Mouse (Mus musculus): ENCODE measurements around the gene Ube3b. TPM values are rescaled to one million over a fixed set of nuclear protein-coding genes. Genes with fewer than 3 reads are reported as not detected.

Ube3b gene
- polyA plus RNA-seq (2015; fragmentation: Nextera tagmentation; extraction: Ambion mirVana): 41.4 and 43.4 TPM in 2 replicates

DNA sequence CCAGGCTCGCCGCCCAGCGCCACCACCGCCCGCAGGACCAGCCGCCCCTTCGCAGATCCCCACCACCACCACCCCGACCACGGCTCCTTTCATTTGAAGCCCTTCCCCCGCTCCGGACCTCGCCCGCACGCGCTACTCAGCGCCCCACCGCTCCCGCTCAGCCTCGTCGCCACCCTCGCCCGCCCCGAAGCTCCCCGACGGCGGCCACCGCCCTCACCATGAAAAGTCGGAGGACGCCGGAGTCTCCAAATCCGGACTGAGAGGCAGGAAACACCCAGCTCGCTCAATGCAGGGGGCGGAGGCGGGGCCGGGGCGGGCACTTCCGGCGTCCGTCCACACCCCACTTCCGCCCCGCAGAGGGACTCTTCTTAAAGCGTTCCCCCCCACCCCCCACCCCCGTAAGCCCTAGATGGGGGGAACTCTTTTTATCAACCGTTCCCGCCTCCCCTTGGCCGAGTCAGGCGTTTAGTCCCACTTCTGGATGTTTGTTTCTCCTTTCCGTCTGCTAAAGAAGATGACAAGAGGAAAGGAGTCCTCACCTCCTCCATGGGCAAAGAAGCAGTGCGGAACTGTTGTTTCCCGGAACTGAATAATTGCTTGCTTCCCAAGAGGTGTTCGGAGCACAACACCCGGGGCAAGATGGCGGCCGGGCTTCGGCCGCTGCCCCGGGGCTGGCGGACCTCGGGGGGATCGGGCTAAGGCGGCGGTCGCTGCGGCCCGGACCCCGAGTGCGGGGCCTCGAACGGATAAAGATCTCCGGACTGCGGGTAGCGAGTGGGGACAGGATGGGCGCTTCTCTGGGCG is at the start of gene Ube3b, which contains the start of gene Kctd10:
Ube3b (plus strand) TSS at position 399 of the 804 bp plus-strand sequence.
Kctd10 (minus strand) TSS at position 300 of the 804 bp plus-strand sequence.
- peak; percentile 84 for ATAC-seq (ENCODE audit: insufficient number of reproducible peaks, insufficient read depth, low FRiP score, low TSS enrichment, low read depth)
- peak within 1 kb of the TSS; percentile 95 for H3K9ac ChIP-seq
- no peaks in the 10 kb centered on the region for H3K27me3 ChIP-seq
- H3K4me1 ChIP-seq: peaks cover 57% of the 10 kb centered on the region
- H3K9me3 ChIP-seq: no peaks in the 10 kb centered on the region
- peaks cover 14% of the 10 kb centered on the region for H3K36me3 ChIP-seq
- peak within 1 kb of the TSS; percentile 90 for H3K4me3 ChIP-seq
- H3K4me2 ChIP-seq: peak within 1 kb of the TSS; percentile 90
- H3K27ac ChIP-seq: peak within 1 kb of the TSS; percentile 92
- WGBS: 1% methylated on average over 74 of the region's 74 CpGs

DNA sequence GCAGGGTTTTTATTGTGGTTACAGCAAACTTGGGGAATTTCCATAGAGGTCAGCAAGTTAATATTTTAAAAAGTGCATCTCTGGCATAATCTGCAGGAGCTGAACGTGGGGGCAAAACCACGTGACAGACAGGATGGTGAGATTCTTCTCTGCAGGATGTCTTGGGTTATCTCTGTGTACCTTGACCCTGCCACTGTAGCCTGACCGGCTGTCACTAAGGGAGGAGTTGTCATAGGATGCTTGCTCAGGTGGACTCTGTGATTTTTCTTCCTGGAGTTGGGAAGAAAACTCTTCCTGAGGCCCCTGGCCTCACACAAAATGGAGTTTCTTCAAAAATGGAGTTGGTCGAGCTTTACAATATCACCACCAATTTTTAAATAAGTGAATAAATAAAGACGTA is 37.4 kb upstream of the Ube3b start:
- Histone ChIP-seq H3K9ac (no peak overlapping the region), H3K4me1 (0 out of 2 replicates have a peak, but pooled peaks cover 6% of the 10 kb centered on the region), H3K4me3 (no peak overlapping the region), H3K27ac (no peak overlapping the region), H3K4me2 (no peak overlapping the region), H3K27me3 (no peaks in the 10 kb centered on the region), H3K36me3 (no peaks in the 10 kb centered on the region), H3K9me3 (no peaks in the 10 kb centered on the region)
- 82% methylated on average over 5 of the region's 5 CpGs for WGBS
- no peak for ATAC-seq (ENCODE audit: insufficient number of reproducible peaks, insufficient read depth, low FRiP score, low TSS enrichment, low read depth)

DNA sequence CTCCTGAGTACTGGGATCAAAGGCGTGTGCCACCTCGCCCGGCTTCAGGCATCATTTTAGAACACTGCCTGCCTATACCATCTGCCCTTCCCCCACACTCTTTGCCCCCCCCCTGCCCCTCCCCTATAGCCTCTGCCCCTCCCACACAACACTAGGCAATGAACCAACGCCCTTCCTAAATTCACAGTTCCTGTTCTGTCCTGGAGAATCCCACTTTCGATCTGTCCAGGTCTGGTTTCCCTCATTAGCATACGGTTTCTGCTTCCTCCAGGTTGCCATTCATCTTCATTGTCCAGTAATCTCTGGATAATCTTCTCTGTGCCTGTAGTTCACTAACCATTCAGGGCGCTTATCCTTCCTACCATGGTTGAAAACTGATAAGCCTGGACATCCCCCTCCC is 36.8 kb upstream of the Ube3b start:
- H3K4me2 ChIP-seq: no peak overlapping the region
- H3K27ac ChIP-seq: no peak overlapping the region
- H3K9ac ChIP-seq: no peak overlapping the region
- H3K27me3 ChIP-seq: no peaks in the 10 kb centered on the region
- 87% methylated on average over 7 of the region's 7 CpGs for WGBS
- ATAC-seq (ENCODE audit: insufficient number of reproducible peaks, insufficient read depth, low FRiP score, low TSS enrichment, low read depth): no peak
- H3K9me3 ChIP-seq: no peaks in the 10 kb centered on the region
- no peaks in the 10 kb centered on the region for H3K36me3 ChIP-seq
- 0 out of 2 replicates have a peak, but pooled peaks cover 6% of the 10 kb centered on the region for H3K4me1 ChIP-seq
- H3K4me3 ChIP-seq: no peak overlapping the region

DNA sequence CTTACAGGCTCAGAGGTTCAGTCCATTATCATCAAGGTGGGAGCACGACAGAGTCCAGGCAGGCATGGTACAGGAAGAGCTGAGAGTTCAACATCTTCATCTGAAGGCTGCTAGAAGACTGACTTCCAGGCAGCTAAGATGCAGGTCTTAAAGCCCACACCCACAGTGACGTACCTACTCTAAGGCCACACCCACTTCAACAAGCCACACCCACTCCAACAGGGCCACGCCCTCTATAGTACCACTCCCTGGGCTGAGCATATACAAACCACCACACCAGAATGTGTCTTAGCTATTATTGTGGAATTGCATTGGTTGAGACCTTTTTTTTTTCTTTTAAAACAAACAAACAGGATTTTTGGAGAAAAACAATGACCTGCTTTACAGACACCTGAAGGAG is 34.9 kb upstream of the Ube3b start:
- H3K27me3 ChIP-seq: no peaks in the 10 kb centered on the region
- no peak overlapping the region for H3K4me3 ChIP-seq
- no peaks in the 10 kb centered on the region for H3K36me3 ChIP-seq
- H3K27ac ChIP-seq: no peak overlapping the region
- no peaks in the 10 kb centered on the region for H3K9me3 ChIP-seq
- ATAC-seq (ENCODE audit: insufficient number of reproducible peaks, insufficient read depth, low FRiP score, low TSS enrichment, low read depth): no peak
- 56% methylated on average over 3 of the region's 3 CpGs for WGBS
- no peak overlapping the region for H3K4me2 ChIP-seq
- H3K9ac ChIP-seq: no peak overlapping the region
- 0 out of 2 replicates have a peak, but pooled peaks cover 6% of the 10 kb centered on the region for H3K4me1 ChIP-seq

DNA sequence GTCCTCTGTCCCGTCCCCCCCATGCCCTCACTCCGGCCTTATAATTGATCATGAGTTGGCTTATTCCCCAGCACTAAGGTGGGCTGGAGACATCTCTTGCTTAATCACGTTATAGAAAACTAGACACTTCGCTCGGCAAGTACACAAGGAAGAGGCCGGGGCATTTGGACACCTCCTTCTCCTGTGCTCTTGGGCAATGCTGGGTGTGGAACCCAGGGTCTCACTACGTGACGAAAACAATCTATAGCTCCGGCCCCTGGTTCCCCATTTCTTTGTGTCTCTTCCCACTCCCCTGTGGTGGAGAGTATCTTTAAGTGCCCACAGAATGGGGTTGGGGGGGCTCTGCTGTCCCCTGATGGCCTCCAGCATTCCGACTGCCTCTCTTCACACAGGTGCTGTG is 33.4 kb upstream of the Ube3b start:
- no peak for ATAC-seq (ENCODE audit: insufficient number of reproducible peaks, insufficient read depth, low FRiP score, low TSS enrichment, low read depth)
- Histone ChIP-seq H3K4me1 (0 out of 2 replicates have a peak, but pooled peaks cover 10% of the 10 kb centered on the region), H3K27ac (no peak overlapping the region), H3K9ac (no peak overlapping the region), H3K9me3 (no peaks in the 10 kb centered on the region), H3K27me3 (no peaks in the 10 kb centered on the region), H3K4me2 (no peak overlapping the region), H3K36me3 (no peaks in the 10 kb centered on the region), H3K4me3 (no peak overlapping the region)
- 80% methylated on average over 10 of the region's 10 CpGs for WGBS

DNA sequence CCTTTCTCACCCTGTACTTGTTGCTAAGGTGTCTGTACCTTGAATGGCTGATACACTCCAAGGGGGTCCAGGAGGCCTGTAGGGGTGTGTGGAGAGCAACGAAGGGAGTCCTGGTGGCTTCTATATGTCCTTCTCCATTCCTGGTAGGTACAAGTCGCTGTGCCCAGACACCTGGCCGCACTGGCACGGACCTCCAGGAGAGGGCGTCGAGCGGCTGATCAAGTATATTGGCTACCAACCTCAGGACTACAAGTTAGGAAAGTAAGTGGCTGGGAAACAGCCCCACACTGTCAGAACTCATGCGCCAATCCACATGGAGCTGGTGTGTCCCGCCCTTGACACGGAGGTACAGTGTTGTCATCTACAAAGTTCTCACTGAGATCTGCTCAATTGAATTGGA is 28.9 kb upstream of the Ube3b start:
- Histone ChIP-seq H3K9ac (no peak overlapping the region), H3K4me1 (peaks cover 14% of the 10 kb centered on the region), H3K4me2 (no peak overlapping the region), H3K4me3 (no peak overlapping the region), H3K9me3 (no peaks in the 10 kb centered on the region), H3K36me3 (no peaks in the 10 kb centered on the region), H3K27ac (no peak overlapping the region), H3K27me3 (no peaks in the 10 kb centered on the region)
- WGBS: 64% methylated on average over 10 of the region's 10 CpGs
- no peak for ATAC-seq (ENCODE audit: insufficient number of reproducible peaks, insufficient read depth, low FRiP score, low TSS enrichment, low read depth)

DNA sequence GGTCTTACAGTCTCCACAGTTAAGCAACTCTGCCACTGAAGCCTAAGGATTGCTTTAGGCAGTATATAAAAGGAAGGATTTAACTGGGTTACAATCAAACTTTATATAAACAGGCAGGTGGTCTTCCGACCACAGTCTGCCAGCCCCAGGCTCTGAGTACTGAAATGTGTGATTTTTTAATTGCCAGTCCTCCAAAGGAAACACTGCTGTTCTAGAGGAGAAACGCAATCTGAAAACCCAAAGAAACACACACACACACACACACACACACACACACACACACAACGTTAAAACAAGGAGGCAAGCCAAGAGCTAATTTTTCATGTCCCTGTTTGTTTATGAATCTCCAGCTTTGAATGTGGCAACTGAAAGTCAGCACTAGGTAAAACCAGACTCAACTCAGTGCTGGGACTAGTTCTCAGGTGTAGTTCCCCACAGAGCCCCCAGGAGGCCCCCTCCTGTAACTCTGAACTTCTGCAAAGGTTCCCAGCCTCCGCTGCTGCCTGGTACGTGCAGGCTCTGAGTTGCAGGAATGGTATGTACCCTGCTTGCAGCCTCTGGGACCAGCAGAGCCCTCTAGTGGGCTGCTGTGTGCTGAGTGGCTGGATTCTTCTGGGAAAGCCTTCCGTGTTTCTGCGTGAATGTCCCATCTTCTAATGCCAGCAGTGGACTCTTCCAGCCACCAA is 24.0 kb upstream of the Ube3b start:
- Histone ChIP-seq H3K4me3 (0 out of 2 replicates have a peak overlapping the region, but pooled peaks have one; percentile 5), H3K9me3 (no peaks in the 10 kb centered on the region), H3K4me2 (peak overlapping the region; percentile 44), H3K27ac (peak overlapping the region; percentile 83), H3K9ac (peak overlapping the region; percentile 49), H3K36me3 (peaks cover 27% of the 10 kb centered on the region), H3K27me3 (no peaks in the 10 kb centered on the region), H3K4me1 (peaks cover 23% of the 10 kb centered on the region)
- ATAC-seq (ENCODE audit: insufficient number of reproducible peaks, insufficient read depth, low FRiP score, low TSS enrichment, low read depth): no peak; the same call in 1 of the 2 replicates
- 20% methylated on average over 7 of the region's 7 CpGs for WGBS

DNA sequence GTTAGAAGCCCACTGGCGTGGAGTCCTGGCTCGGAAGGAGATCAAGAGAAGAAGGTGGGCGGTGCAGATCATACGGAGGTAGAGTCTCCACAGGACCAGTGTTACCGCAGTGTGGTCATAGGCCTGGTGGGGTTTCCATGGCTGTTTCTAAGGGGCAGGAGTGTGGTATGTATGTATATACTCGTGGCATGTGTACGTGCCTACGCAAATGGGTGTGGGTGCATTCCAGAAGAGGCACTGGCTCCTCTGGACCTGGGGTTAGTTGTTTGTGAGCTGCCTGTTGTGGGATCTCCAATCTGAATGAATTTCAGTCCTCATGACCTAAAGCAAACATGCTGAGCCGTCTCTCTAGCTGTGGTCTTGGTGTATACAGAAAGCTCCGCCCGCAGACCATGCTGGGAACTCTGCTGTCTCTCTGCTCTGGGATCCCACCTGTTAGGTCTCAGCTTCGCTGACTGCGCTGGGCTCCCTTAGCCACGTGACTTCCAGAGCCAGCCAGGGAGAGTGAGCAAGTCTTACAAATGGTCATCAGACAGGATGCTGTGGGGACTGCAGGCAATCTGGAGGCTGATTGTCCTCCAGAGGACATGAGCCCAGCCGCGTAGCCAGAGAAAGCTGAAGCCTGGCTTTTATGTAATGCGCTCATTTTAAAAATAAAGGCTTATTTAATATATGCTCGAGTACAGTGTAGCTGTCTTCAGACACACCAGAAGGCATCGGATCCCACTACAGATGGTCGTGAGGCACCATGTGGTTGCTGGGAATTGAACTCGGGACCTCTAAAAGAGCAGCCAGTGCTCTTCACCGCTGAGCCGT is 23.3 kb upstream of the Ube3b start:
- H3K4me2 ChIP-seq: peak overlapping the region; percentile 44
- H3K27me3 ChIP-seq: no peaks in the 10 kb centered on the region
- H3K4me3 ChIP-seq: 0 out of 2 replicates have a peak overlapping the region, but pooled peaks have one; percentile 5
- 45% methylated on average over 23 of the region's 23 CpGs for WGBS
- ATAC-seq (ENCODE audit: insufficient number of reproducible peaks, insufficient read depth, low FRiP score, low TSS enrichment, low read depth): peak; percentile 66; the same call in 1 of the 2 replicates
- H3K4me1 ChIP-seq: peaks cover 19% of the 10 kb centered on the region
- peak overlapping the region; percentile 83 for H3K27ac ChIP-seq
- H3K9me3 ChIP-seq: no peaks in the 10 kb centered on the region
- peaks cover 34% of the 10 kb centered on the region for H3K36me3 ChIP-seq
- H3K9ac ChIP-seq: peak overlapping the region; percentile 49

DNA sequence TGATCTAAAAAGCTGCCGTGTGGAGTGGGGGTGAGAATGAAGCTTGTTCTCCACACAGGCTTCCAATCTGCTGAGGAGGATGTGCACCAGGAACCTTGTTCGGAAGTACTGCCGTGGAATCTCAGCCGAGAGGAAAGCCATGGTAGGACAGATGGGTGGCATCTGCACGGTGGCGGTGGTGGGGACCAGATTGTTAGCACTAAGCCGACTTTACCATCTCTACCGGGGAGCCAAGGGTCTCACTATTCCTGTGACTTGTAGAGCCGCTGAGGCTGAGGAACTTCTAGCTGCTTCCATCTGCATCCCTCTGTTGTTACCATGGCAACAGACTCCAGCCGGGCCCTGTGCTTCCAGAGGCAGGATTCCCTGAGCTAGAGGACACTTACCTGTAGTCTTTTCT is 21.6 kb upstream of the Ube3b start:
- Histone ChIP-seq H3K27ac (no peak overlapping the region), H3K9me3 (no peaks in the 10 kb centered on the region), H3K36me3 (peaks cover 51% of the 10 kb centered on the region), H3K27me3 (no peaks in the 10 kb centered on the region), H3K4me1 (peaks cover 19% of the 10 kb centered on the region), H3K4me2 (no peak overlapping the region), H3K9ac (no peak overlapping the region), H3K4me3 (no peak overlapping the region)
- WGBS: 74% methylated on average over 10 of the region's 10 CpGs
- no peak for ATAC-seq (ENCODE audit: insufficient number of reproducible peaks, insufficient read depth, low FRiP score, low TSS enrichment, low read depth)

DNA sequence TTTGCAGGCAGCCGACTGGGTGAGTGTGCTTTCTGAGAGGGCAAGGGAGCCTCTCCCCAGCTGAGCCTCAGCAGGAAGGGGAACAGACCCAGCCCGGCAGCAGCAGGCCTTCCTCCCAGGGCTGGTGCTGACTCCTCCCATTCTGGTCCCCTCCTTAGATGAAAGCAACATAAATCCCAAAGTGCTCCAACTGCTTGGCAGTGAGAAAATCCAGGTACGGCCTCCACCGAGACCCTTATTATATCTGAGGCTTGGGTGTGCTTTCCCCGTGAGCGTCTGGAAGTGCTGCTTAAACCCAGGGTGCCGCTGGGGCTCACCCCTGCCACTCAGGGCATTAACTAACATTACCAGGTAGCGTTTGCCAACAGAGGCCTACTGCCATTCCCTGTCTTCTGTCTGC is 20.8 kb upstream of the Ube3b start:
- Histone ChIP-seq H3K27ac (no peak overlapping the region), H3K4me2 (no peak overlapping the region), H3K4me3 (no peak overlapping the region), H3K36me3 (peaks cover 59% of the 10 kb centered on the region), H3K27me3 (no peaks in the 10 kb centered on the region), H3K9me3 (no peaks in the 10 kb centered on the region), H3K9ac (no peak overlapping the region), H3K4me1 (peaks cover 19% of the 10 kb centered on the region)
- no peak for ATAC-seq (ENCODE audit: insufficient number of reproducible peaks, insufficient read depth, low FRiP score, low TSS enrichment, low read depth)
- WGBS: 60% methylated on average over 8 of the region's 8 CpGs

DNA sequence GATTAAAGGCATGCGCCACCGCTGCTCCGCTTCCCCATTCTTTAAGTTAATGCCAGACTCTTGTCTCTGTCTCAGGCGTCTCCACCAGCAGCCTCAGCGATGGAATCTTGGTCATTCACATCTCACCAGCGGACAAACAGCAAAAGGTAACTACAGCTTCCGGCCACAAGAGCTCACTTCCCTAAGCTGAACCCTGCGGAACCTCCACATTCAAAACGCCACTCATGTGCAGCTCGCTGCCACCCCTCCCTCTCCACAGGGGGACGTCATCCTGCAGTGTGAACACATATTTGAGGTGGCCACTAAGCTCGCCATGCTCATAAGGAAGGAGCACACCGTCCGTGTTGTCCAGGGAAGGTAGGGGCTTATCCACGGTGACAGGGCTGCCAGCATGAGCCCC is 19.4 kb upstream of the Ube3b start:
- Histone ChIP-seq H3K4me3 (no peak overlapping the region), H3K27ac (no peak overlapping the region), H3K27me3 (no peaks in the 10 kb centered on the region), H3K4me1 (peaks cover 28% of the 10 kb centered on the region), H3K9me3 (no peaks in the 10 kb centered on the region), H3K9ac (no peak overlapping the region), H3K4me2 (no peak overlapping the region), H3K36me3 (peaks cover 73% of the 10 kb centered on the region)
- WGBS: 85% methylated on average over 15 of the region's 15 CpGs
- no peak for ATAC-seq (ENCODE audit: insufficient number of reproducible peaks, insufficient read depth, low FRiP score, low TSS enrichment, low read depth)
